Mouse (Mus musculus) stomach, postnatal 0 days (tissue): ENCODE measurements around the gene Hoxa1. TPM values are rescaled to one million over a fixed set of nuclear protein-coding genes. Genes with fewer than 3 reads are reported as not detected.

Source experiments
- ATAC-seq: fragments of 200-750 bp; cut with Nextera tagmentation; 2 replicates; pipeline ENCODE4 v1.8.0; 2017; ENCODE audit not compliant: low FRiP score, low TSS enrichment
- DNase-seq: peaks from one replicate; pipeline ENCODE4 v3.0.0-alpha.2; 2016; ENCODE audit warnings: low spot score
- H3K27ac ChIP-seq: fragments of 300-500 bp; sonication (generic); replicated peaks from 2 replicates; pipeline ENCODE4 v1.5.1; 2014; ENCODE audit warnings: mild to moderate bottlenecking, control low read depth
- H3K27me3 ChIP-seq: fragments of 300-500 bp; sonication (generic); 2 replicates; pipeline ENCODE4 v1.6.1; 2014; ENCODE audit warnings: low read length; ENCODE audit not compliant: control insufficient read depth, insufficient read depth
- H3K36me3 ChIP-seq: fragments of 300-500 bp; sonication (generic); 2 replicates; pipeline ENCODE4 v1.6.1; 2014; ENCODE audit warnings: low read length, mixed read lengths; ENCODE audit not compliant: control insufficient read depth, insufficient read depth
- H3K4me1 ChIP-seq: fragments of 300-500 bp; sonication (generic); replicated peaks from 2 replicates; pipeline ENCODE4 v1.6.1; 2014; ENCODE audit warnings: antibody characterized with exemption; ENCODE audit not compliant: control insufficient read depth, insufficient read depth
- H3K4me2 ChIP-seq: fragments of 300-500 bp; sonication (generic); replicated peaks from 2 replicates; pipeline ENCODE4 v1.6.1; 2014; ENCODE audit warnings: low read depth, mild to moderate bottlenecking, control low read depth, moderate library complexity
- H3K4me3 ChIP-seq: fragments of 300-500 bp; sonication (generic); 2 replicates; pipeline ENCODE4 v1.5.1; 2014; ENCODE audit warnings: low read depth, low read length, control low read depth
- H3K9ac ChIP-seq: fragments of 300-500 bp; sonication (generic); 2 replicates; pipeline ENCODE4 v1.6.1; 2014; ENCODE audit warnings: mild to moderate bottlenecking, low read length, control low read depth, mixed read lengths
- H3K9me3 ChIP-seq: fragments of 300-500 bp; sonication (generic); 2 replicates; pipeline ENCODE4 v1.6.1; 2016; ENCODE audit warnings: low read length; ENCODE audit not compliant: control insufficient read depth
- CTCF ChIP-seq: IDR thresholded peaks from 2 replicates; pipeline ENCODE4 v1.5.1; 2016; ENCODE audit warnings: antibody characterized with exemption, low read depth, mild to moderate bottlenecking, moderate library complexity
- EP300 ChIP-seq: optimal IDR thresholded peaks from 2 replicates; pipeline ENCODE3; 2016; ENCODE audit warnings: antibody characterized with exemption
- WGBS: fragments of 180-500 bp; shearing (Covaris S2); extraction: QIAGEN DNeasy Blood & Tissue Kit; methylation state at CpG from one replicate; pipeline ENCODE4 v1.1.7; 2014; 5-methylcytosine and 5-hydroxymethylcytosine counted together
- polyA plus RNA-seq: library from polyadenylated mRNA; unstranded; fragments of >200 nt; fragmentation: Nextera tagmentation; extraction: Ambion mirVana; gene quantifications from 2 replicates; pipeline ENCODE4 v1.2.1, GENCODE M21; 2015

Gene Hoxa1
- polyA plus RNA-seq, 1 experiment from 2014 or later = 0.35 TPM

GRCm38 (mm10) chr6:52172501-52172900 lies 14.4 kb upstream of the Hoxa1 start:
- peak overlapping the region; percentile 63 for H3K9ac ChIP-seq
- TF ChIP-seq CTCF = no peak
- no peak for TF ChIP-seq EP300
- peak overlapping the region; percentile 38 for H3K4me3 ChIP-seq
- no peaks in the 10 kb centered on the region for H3K27me3 ChIP-seq
- H3K27ac ChIP-seq = peak overlapping the region; percentile 97
- H3K4me1 ChIP-seq = peaks cover 4% of the 10 kb centered on the region; the same call in 1 of the 2 replicates
- ATAC-seq (peak; percentile 77), DNase-seq (peak; percentile 85)
- H3K36me3 ChIP-seq = 0 out of 2 replicates have a peak, but pooled peaks cover 2% of the 10 kb centered on the region
- under 1% methylated on average over 35 of the region's 35 CpGs for WGBS
- no peaks in the 10 kb centered on the region for H3K9me3 ChIP-seq
- peak overlapping the region; percentile 65 for H3K4me2 ChIP-seq

- DNase-seq (peak; percentile 30), ATAC-seq (no peak)
- H3K36me3 ChIP-seq = 0 out of 2 replicates have a peak, but pooled peaks cover 2% of the 10 kb centered on the region
- H3K4me1 ChIP-seq = peaks cover 4% of the 10 kb centered on the region; the same call in 1 of the 2 replicates
- H3K4me2 ChIP-seq = peak overlapping the region; percentile 65
- no peaks in the 10 kb centered on the region for H3K27me3 ChIP-seq
- peak overlapping the region; percentile 97 for H3K27ac ChIP-seq
- H3K4me3 ChIP-seq = peak overlapping the region; percentile 38
- peak overlapping the region; percentile 63 for H3K9ac ChIP-seq
- WGBS = 12% methylated on average over 6 of the region's 7 CpGs
- TF ChIP-seq EP300 (no peak), CTCF (no peak)
- no peaks in the 10 kb centered on the region for H3K9me3 ChIP-seq
These were observed 13.8 kb upstream of the Hoxa1 start for GRCm38 (mm10) chr6:52171938-52172337.

- peak overlapping the region; percentile 62 for H3K4me2 ChIP-seq
- TF ChIP-seq CTCF = no peak
- H3K27ac ChIP-seq = peak overlapping the region; percentile 97
- H3K9me3 ChIP-seq = no peaks in the 10 kb centered on the region
- peak overlapping the region; percentile 65; the same call in 1 of the 2 replicates for H3K4me3 ChIP-seq
- no peak for DNase-seq
- peaks cover 4% of the 10 kb centered on the region; the same call in 1 of the 2 replicates for H3K4me1 ChIP-seq
- no peak for ATAC-seq
- H3K36me3 ChIP-seq = 0 out of 2 replicates have a peak, but pooled peaks cover 2% of the 10 kb centered on the region
- 25% methylated on average over 4 of the region's 4 CpGs for WGBS
- 0 out of 2 replicates have a peak overlapping the region, but pooled peaks have one; percentile 31 for H3K9ac ChIP-seq
- H3K27me3 ChIP-seq = no peaks in the 10 kb centered on the region
These were observed 13.2 kb upstream of the Hoxa1 start for GRCm38 (mm10) chr6:52171331-52171730.

GRCm38 (mm10) chr6:52170898-52171223 lies 12.7 kb upstream of the Hoxa1 start:
- Histone ChIP-seq H3K4me2 (peak overlapping the region; percentile 62), H3K36me3 (0 out of 2 replicates have a peak, but pooled peaks cover 2% of the 10 kb centered on the region), H3K9ac (peak overlapping the region; percentile 66), H3K27ac (peak overlapping the region; percentile 97), H3K4me3 (peak overlapping the region; percentile 65; the same call in 1 of the 2 replicates), H3K27me3 (no peaks in the 10 kb centered on the region), H3K9me3 (no peaks in the 10 kb centered on the region), H3K4me1 (peaks cover 4% of the 10 kb centered on the region; the same call in 1 of the 2 replicates)
- ATAC-seq (no peak; the same call in 1 of the 2 replicates), DNase-seq (no peak)
- TF ChIP-seq CTCF (no peak), EP300 (no peak)
- WGBS = 28% methylated on average over 5 of the region's 5 CpGs

- peak overlapping the region; percentile 62 for H3K4me2 ChIP-seq
- H3K27me3 ChIP-seq = no peaks in the 10 kb centered on the region
- DNase-seq (no peak), ATAC-seq (peak; percentile 24)
- TF ChIP-seq EP300 = no peak
- TF ChIP-seq CTCF = no peak
- peak overlapping the region; percentile 97 for H3K27ac ChIP-seq
- H3K36me3 ChIP-seq = 0 out of 2 replicates have a peak, but pooled peaks cover 2% of the 10 kb centered on the region
- H3K4me3 ChIP-seq = peak overlapping the region; percentile 65
- no peaks in the 10 kb centered on the region for H3K9me3 ChIP-seq
- peaks cover 4% of the 10 kb centered on the region; the same call in 1 of the 2 replicates for H3K4me1 ChIP-seq
- H3K9ac ChIP-seq = peak overlapping the region; percentile 66
- WGBS = 23% methylated on average over 40 of the region's 40 CpGs
These were observed 12.2 kb upstream of the Hoxa1 start for GRCm38 (mm10) chr6:52170166-52170897.

GRCm38 (mm10) chr6:52169499-52170165 lies 11.5 kb upstream of the Hoxa1 start:
- no peaks in the 10 kb centered on the region for H3K27me3 ChIP-seq
- H3K36me3 ChIP-seq = 0 out of 2 replicates have a peak, but pooled peaks cover 2% of the 10 kb centered on the region
- peak overlapping the region; percentile 62 for H3K4me2 ChIP-seq
- DNase-seq = no peak
- H3K9ac ChIP-seq = peak overlapping the region; percentile 66
- peaks cover 4% of the 10 kb centered on the region; the same call in 1 of the 2 replicates for H3K4me1 ChIP-seq
- peak overlapping the region; percentile 65 for H3K4me3 ChIP-seq
- no peaks in the 10 kb centered on the region for H3K9me3 ChIP-seq
- H3K27ac ChIP-seq = peak overlapping the region; percentile 97
- no peak for TF ChIP-seq CTCF
- TF ChIP-seq EP300 = no peak
- 30% methylated on average over 16 of the region's 16 CpGs for WGBS
- ATAC-seq = no peak
